Mouse (Mus musculus) hindbrain, embryonic 13.5 days (tissue): ENCODE measurements around the gene Nsrp1. TPM values are rescaled to one million over a fixed set of nuclear protein-coding genes. Genes with fewer than 3 reads are reported as not detected.

Source experiments
- ATAC-seq: fragments of 200-750 bp; cut with Nextera tagmentation; 2 replicates; pipeline ENCODE4 v1.8.0; 2017; ENCODE audit warnings: moderate TSS enrichment; ENCODE audit not compliant: low FRiP score
- H3K27ac ChIP-seq: fragments of 300-500 bp; sonication (generic); 2 replicates; pipeline ENCODE4 v1.5.1; 2015; ENCODE audit warnings: inconsistent platforms, mild to moderate bottlenecking, moderate library complexity
- H3K27me3 ChIP-seq: fragments of 300-500 bp; sonication (generic); 2 replicates; pipeline ENCODE4 v1.6.1; 2015; ENCODE audit warnings: mild to moderate bottlenecking, inconsistent platforms
- H3K36me3 ChIP-seq: fragments of 300-500 bp; sonication (generic); 2 replicates; pipeline ENCODE4 v1.6.1; 2015; ENCODE audit warnings: mild to moderate bottlenecking, inconsistent platforms
- H3K4me1 ChIP-seq: fragments of 300-500 bp; sonication (generic); replicated peaks from 2 replicates; pipeline ENCODE4 v1.6.1; 2015; ENCODE audit warnings: inconsistent platforms
- H3K4me2 ChIP-seq: fragments of 300-500 bp; sonication (generic); 2 replicates; pipeline ENCODE4 v1.6.1; 2015; ENCODE audit warnings: inconsistent platforms, mild to moderate bottlenecking, moderate library complexity
- H3K4me3 ChIP-seq: fragments of 300-500 bp; sonication (generic); 2 replicates; pipeline ENCODE4 v1.5.1; 2015; ENCODE audit warnings: mild to moderate bottlenecking, inconsistent platforms
- H3K9ac ChIP-seq: fragments of 300-500 bp; sonication (generic); 2 replicates; pipeline ENCODE4 v1.6.1; 2015; ENCODE audit warnings: mild to moderate bottlenecking, inconsistent platforms
- H3K9me3 ChIP-seq: fragments of 300-500 bp; sonication (generic); 2 replicates; pipeline ENCODE4 v1.6.1; 2016; ENCODE audit warnings: inconsistent platforms
- WGBS: fragments of 180-500 bp; shearing (Covaris S2); methylation state at CpG from one replicate; pipeline ENCODE4 v1.1.7; 2015; 5-methylcytosine and 5-hydroxymethylcytosine counted together
- polyA plus RNA-seq: library from polyadenylated mRNA; unstranded; fragments of >200 nt; fragmentation: Nextera tagmentation; extraction: Ambion mirVana; gene quantifications from 2 replicates; pipeline ENCODE4 v1.2.1, GENCODE M21; 2015

The Nsrp1 gene
- polyA plus RNA-seq, 1 experiment from 2014 or later = 72.2 TPM

- H3K9ac ChIP-seq = no peak overlapping the region
- H3K4me1 ChIP-seq = no peaks in the 10 kb centered on the region
- WGBS = 76% methylated on average over 14 of the region's 14 CpGs
- ATAC-seq = no peak
- no peaks in the 10 kb centered on the region for H3K9me3 ChIP-seq
- H3K27ac ChIP-seq = no peak overlapping the region
- no peak overlapping the region for H3K4me3 ChIP-seq
- H3K4me2 ChIP-seq = no peak overlapping the region
- H3K36me3 ChIP-seq = no peaks in the 10 kb centered on the region
- H3K27me3 ChIP-seq = no peaks in the 10 kb centered on the region
Measured at GRCm38 (mm10) chr11:77031151-77031934, 46.9 kb downstream of the Nsrp1 start.

- ATAC-seq = no peak
- no peaks in the 10 kb centered on the region for H3K36me3 ChIP-seq
- no peak overlapping the region for H3K4me2 ChIP-seq
- WGBS = 90% methylated on average over 3 of the region's 3 CpGs
- no peak overlapping the region for H3K4me3 ChIP-seq
- H3K27me3 ChIP-seq = no peaks in the 10 kb centered on the region
- H3K9ac ChIP-seq = no peak overlapping the region
- H3K9me3 ChIP-seq = no peaks in the 10 kb centered on the region
- H3K4me1 ChIP-seq = no peaks in the 10 kb centered on the region
- H3K27ac ChIP-seq = no peak overlapping the region
Measured at GRCm38 (mm10) chr11:77028157-77028556, 50.1 kb downstream of the Nsrp1 start.

DNA sequence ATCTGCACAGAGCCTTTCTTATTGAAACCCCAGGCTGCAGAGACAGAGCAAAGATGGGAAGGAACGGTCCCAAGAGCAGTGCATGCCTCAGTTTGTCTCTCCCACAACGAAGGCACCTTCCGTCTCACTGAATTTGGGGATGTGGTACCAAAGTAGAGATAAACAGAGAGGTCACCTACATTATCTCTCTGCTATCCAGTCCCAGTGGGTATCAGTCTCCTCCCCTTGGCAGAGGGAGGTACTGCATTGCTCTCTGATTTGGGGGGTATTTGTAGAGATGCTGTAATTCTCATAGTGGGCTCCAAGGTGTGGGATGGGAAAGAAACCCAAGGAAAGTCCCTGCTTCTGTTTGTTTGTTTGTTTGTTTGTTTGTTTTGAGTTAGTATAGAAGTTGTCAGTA lies 51.7 kb downstream of the Nsrp1 start:
- no peak overlapping the region for H3K4me3 ChIP-seq
- no peak overlapping the region for H3K4me2 ChIP-seq
- no peak overlapping the region for H3K27ac ChIP-seq
- H3K4me1 ChIP-seq = no peaks in the 10 kb centered on the region
- ATAC-seq = no peak
- H3K9me3 ChIP-seq = no peaks in the 10 kb centered on the region
- H3K36me3 ChIP-seq = no peaks in the 10 kb centered on the region
- H3K27me3 ChIP-seq = no peaks in the 10 kb centered on the region
- no peak overlapping the region for H3K9ac ChIP-seq
- WGBS = 79% methylated on average over 3 of the region's 3 CpGs

GRCm38 (mm10) chr11:77021749-77022396 lies 56.4 kb downstream of the Nsrp1 start:
- Histone ChIP-seq H3K4me3 (no peak overlapping the region), H3K4me2 (no peak overlapping the region), H3K9ac (no peak overlapping the region), H3K27me3 (no peaks in the 10 kb centered on the region), H3K27ac (no peak overlapping the region), H3K36me3 (no peaks in the 10 kb centered on the region), H3K4me1 (no peaks in the 10 kb centered on the region), H3K9me3 (no peaks in the 10 kb centered on the region)
- no peak for ATAC-seq
- WGBS = 71% methylated on average over 9 of the region's 9 CpGs

DNA sequence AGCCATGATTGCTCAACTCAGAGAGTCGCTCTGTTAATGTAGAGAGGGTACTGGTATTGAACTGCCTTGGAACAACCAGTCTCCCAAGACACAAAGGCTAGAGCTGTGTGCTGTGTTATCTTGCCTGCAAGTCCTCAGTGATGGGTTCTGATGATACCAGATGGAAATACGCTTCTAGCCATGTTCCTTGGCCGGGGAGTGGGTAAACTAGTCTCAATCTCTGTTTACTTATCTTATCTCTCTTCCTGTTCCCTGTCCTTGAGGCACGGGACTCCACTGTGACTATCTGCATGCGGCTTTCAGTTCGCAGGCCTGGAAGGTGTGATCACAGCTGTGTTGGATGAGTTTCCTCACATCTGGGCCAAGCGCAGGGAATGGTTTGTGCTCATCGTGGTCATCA lies 58.7 kb downstream of the Nsrp1 start:
- Histone ChIP-seq H3K36me3 (no peaks in the 10 kb centered on the region), H3K27me3 (no peaks in the 10 kb centered on the region), H3K27ac (no peak overlapping the region), H3K4me1 (no peaks in the 10 kb centered on the region), H3K4me3 (no peak overlapping the region), H3K9me3 (no peaks in the 10 kb centered on the region), H3K4me2 (no peak overlapping the region), H3K9ac (no peak overlapping the region)
- WGBS = 80% methylated on average over 8 of the region's 8 CpGs
- ATAC-seq = no peak

- H3K27me3 ChIP-seq = no peaks in the 10 kb centered on the region
- WGBS = 79% methylated on average over 11 of the region's 11 CpGs
- ATAC-seq = no peak
- no peaks in the 10 kb centered on the region for H3K9me3 ChIP-seq
- H3K4me1 ChIP-seq = no peaks in the 10 kb centered on the region
- no peak overlapping the region for H3K4me2 ChIP-seq
- H3K27ac ChIP-seq = no peak overlapping the region
- H3K36me3 ChIP-seq = no peaks in the 10 kb centered on the region
- no peak overlapping the region for H3K4me3 ChIP-seq
- no peak overlapping the region for H3K9ac ChIP-seq
Measured at GRCm38 (mm10) chr11:77018046-77018445, 60.2 kb downstream of the Nsrp1 start.

DNA sequence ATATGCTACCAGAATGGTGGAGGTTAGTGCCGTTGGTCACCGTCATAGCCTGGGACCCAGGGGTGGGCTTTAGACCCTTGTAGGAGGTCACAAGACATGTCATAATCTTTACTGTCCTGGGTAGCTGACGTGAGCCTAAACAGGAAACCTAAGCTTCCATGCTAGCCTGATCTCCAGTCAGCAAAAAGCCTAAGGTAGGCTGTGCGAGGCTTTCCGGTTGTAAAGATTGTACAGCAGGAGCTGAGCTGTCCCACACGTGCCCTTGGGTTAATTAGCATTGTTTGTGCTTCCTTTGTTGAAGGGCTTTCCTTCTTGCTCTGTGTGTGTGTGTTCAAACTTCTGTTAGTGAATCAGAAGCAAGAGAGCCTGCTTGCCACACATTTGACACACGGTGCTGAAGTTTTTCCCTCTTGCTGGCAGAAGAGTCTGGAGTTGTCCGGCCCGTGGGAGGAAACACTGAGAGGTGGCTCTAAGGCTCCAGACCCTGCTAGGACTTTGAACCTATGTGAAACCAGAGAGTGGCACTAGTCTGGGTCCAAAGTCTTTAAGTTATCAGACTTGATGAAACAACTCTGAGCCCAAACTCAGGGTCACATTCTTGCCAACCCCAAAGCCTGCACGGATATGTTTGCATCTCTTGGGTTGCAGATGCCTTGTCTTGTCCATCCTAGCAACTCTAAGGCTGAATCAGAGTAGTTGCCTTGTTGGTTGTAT lies 67.3 kb downstream of the Nsrp1 start:
- no peak for ATAC-seq
- no peak overlapping the region for H3K4me2 ChIP-seq
- H3K9ac ChIP-seq = no peak overlapping the region
- H3K9me3 ChIP-seq = no peaks in the 10 kb centered on the region
- no peak overlapping the region for H3K4me3 ChIP-seq
- H3K27me3 ChIP-seq = no peaks in the 10 kb centered on the region
- 84% methylated on average over 10 of the region's 10 CpGs for WGBS
- H3K36me3 ChIP-seq = no peaks in the 10 kb centered on the region
- H3K27ac ChIP-seq = no peak overlapping the region
- H3K4me1 ChIP-seq = no peaks in the 10 kb centered on the region

- no peaks in the 10 kb centered on the region for H3K36me3 ChIP-seq
- H3K9me3 ChIP-seq = no peaks in the 10 kb centered on the region
- H3K4me3 ChIP-seq = no peak overlapping the region
- no peak overlapping the region for H3K27ac ChIP-seq
- H3K9ac ChIP-seq = no peak overlapping the region
- H3K4me1 ChIP-seq = no peaks in the 10 kb centered on the region
- H3K4me2 ChIP-seq = no peak overlapping the region
- no peak for ATAC-seq
- H3K27me3 ChIP-seq = 0 out of 2 replicates have a peak, but pooled peaks cover 3% of the 10 kb centered on the region
- 81% methylated on average over 16 of the region's 16 CpGs for WGBS
Measured at GRCm38 (mm10) chr11:77009069-77010025, 68.9 kb downstream of the Nsrp1 start.

- Histone ChIP-seq H3K9ac (no peak overlapping the region), H3K4me2 (no peak overlapping the region), H3K4me3 (no peak overlapping the region), H3K9me3 (no peaks in the 10 kb centered on the region), H3K27me3 (peaks cover 17% of the 10 kb centered on the region), H3K36me3 (no peaks in the 10 kb centered on the region), H3K27ac (no peak overlapping the region), H3K4me1 (no peaks in the 10 kb centered on the region)
- 64% methylated on average over 6 of the region's 6 CpGs for WGBS
- no peak for ATAC-seq
Measured at GRCm38 (mm10) chr11:77006616-77007015, 71.6 kb downstream of the Nsrp1 start.

DNA sequence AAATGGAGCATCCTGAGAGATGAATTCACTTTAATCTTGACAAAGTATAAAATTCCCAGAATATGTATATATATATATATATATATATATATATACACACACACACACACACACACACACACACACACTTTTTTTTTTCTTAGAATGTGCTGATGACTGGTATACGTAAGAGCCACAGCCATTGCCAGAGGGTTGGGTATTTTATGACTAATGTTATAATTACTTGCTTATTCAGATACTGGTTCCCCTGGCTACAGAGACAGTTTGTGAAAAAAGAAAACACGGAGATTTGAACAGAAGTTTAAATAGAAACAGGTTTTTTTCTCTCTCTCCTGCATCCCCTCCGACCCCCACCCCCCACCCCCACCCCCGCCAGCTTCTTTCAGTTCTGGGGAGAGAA lies 72.4 kb downstream of the Nsrp1 start:
- H3K4me1 ChIP-seq = no peaks in the 10 kb centered on the region
- H3K27ac ChIP-seq = no peak overlapping the region
- no peak for ATAC-seq
- 70% methylated on average over 4 of the region's 4 CpGs for WGBS
- H3K9ac ChIP-seq = no peak overlapping the region
- no peak overlapping the region for H3K4me2 ChIP-seq
- no peak overlapping the region for H3K4me3 ChIP-seq
- peaks cover 25% of the 10 kb centered on the region for H3K27me3 ChIP-seq
- no peaks in the 10 kb centered on the region for H3K9me3 ChIP-seq
- H3K36me3 ChIP-seq = no peaks in the 10 kb centered on the region

GRCm38 (mm10) chr11:77002361-77002760 lies 75.9 kb downstream of the Nsrp1 start:
- WGBS = 85% methylated on average over 1 of the region's 1 CpGs
- Histone ChIP-seq H3K27me3 (peaks cover 60% of the 10 kb centered on the region), H3K4me2 (no peak overlapping the region), H3K9ac (no peak overlapping the region), H3K9me3 (no peaks in the 10 kb centered on the region), H3K36me3 (no peaks in the 10 kb centered on the region), H3K27ac (no peak overlapping the region), H3K4me3 (no peak overlapping the region), H3K4me1 (peaks cover 16% of the 10 kb centered on the region)
- no peak for ATAC-seq

GRCm38 (mm10) chr11:77000741-77001140 lies 77.5 kb downstream of the Nsrp1 start:
- no peak for ATAC-seq
- Histone ChIP-seq H3K4me1 (peaks cover 25% of the 10 kb centered on the region), H3K4me3 (no peak overlapping the region), H3K27ac (no peak overlapping the region), H3K36me3 (no peaks in the 10 kb centered on the region), H3K9ac (no peak overlapping the region), H3K9me3 (no peaks in the 10 kb centered on the region), H3K27me3 (peaks cover 76% of the 10 kb centered on the region), H3K4me2 (no peak overlapping the region)
- 77% methylated on average over 5 of the region's 5 CpGs for WGBS
